9 mouse cellular contexts compared by ENCODE assay signal in the genomic region with DNA sequence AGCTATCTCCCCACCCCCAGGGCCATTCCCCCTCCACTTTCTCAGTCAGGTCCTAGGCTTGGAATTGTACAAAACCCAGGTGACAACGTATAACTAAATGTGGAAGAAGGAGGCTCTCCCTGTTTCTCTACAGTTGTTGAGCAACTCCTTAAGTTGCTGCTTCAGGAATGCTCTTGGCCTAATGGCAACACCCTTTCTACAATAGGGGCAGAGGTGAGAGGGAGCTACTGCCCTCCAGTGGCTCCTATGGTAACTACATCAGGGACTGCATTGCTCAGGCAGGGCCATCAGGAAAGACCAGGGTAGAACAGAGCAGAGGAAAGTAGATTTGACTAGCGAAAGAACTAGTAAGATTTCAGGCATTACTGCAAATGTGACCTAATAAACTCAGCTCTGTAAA. TPM values are rescaled to one million over a fixed set of nuclear protein-coding genes. Genes with fewer than 3 reads are reported as not detected.
DNase-seq lines count a peak whose midpoint lies in the region; ATAC-seq and TF ChIP-seq lines count a peak whose summit lies in the region.
"Had no signal": no experiment of that assay in that cellular context is flagged by ENCODE, and none has a peak within 500 bp of the region (broad histone marks: within the 10 kb centered on the region; RNA-seq: fewer than 3 reads in every experiment).

No protein-coding gene starts in this region.

- H3K9ac ChIP-seq in limb, embryonic 11.5 days (ENCODE audit: low read length) = no peak overlapping the region
- H3K9ac ChIP-seq: neural tube, embryonic 13.5 days had no signal

- no peaks in the 10 kb centered on the region for H3K36me3 ChIP-seq in limb, embryonic 11.5 days (ENCODE audit: control insufficient read depth, insufficient read depth, low read length)
- H3K36me3 ChIP-seq: neural tube, embryonic 13.5 days had no signal

- H3K4me1 ChIP-seq in limb, embryonic 11.5 days (ENCODE audit: control insufficient read depth, insufficient read depth, low read length) = no peaks in the 10 kb centered on the region

- no peak overlapping the region for H3K4me2 ChIP-seq in limb, embryonic 11.5 days (ENCODE audit: low read depth, severe bottlenecking)
- H3K4me2 ChIP-seq: neural tube, embryonic 13.5 days had no signal

- H3K4me3 ChIP-seq in left cerebral cortex, adult 2 months = no peak overlapping the region
- no peak overlapping the region for H3K4me3 ChIP-seq in limb, embryonic 11.5 days (ENCODE audit: low read depth, low read length)
- H3K4me3 ChIP-seq: neural tube, embryonic 13.5 days had no signal

- ATAC-seq in limb, embryonic 11.5 days (ENCODE audit: insufficient number of reproducible peaks, low FRiP score, low TSS enrichment, low read depth) = no peak

- 54% methylated on average over 2 of the region's 2 CpGs for WGBS in limb, embryonic 11.5 days

- no peaks in the 10 kb centered on the region for H3K27me3 ChIP-seq in limb, embryonic 11.5 days (ENCODE audit: control insufficient read depth, insufficient read depth, low read length)
- H3K27me3 ChIP-seq: neural tube, embryonic 13.5 days had no signal

- H3K9me3 ChIP-seq in limb, embryonic 11.5 days (ENCODE audit: control insufficient read depth, low read length) = no peaks in the 10 kb centered on the region
- H3K9me3 ChIP-seq: neural tube, embryonic 13.5 days had no signal

- no peak overlapping the region for H3K27ac ChIP-seq in left cerebral cortex, adult 2 months
- H3K27ac ChIP-seq in limb, embryonic 11.5 days (replicated peaks; ENCODE audit: low read depth, low read length) = no peak overlapping the region
- H3K27ac ChIP-seq: neural tube, embryonic 13.5 days had no signal

- intact Hi-C loops in left cerebral cortex, adult 2 months (cut with DNase I) = no loop called here

- TF ChIP-seq CTCF in left cerebral cortex, adult 2 months (IDR thresholded peaks at IDR 0.05) = peak; percentile 69

- DNase-seq in left cerebral cortex, adult 2 months (ENCODE audit: extremely low spot score in 1 of 2, low spot score in 2 of 2) = peak; percentile 23 to 41
- no peak for DNase-seq in left cerebral cortex, adult 11 months (ENCODE audit: low spot score)
- peak; percentile 84 for DNase-seq in adrenal gland, adult 2 months
- DNase-seq in embryo, embryonic 11 days = peak; percentile 68
- DNase-seq in heart, postnatal 4 days = peak; percentile 86
- peak; percentile 82 for DNase-seq in limb, embryonic 11.5 days (ENCODE audit: low spot score)
- DNase-seq in natural killer cell, adult 2 months (ENCODE audit: low spot score in 2 of 2) = peak; percentile 53 to 78
- peak; percentile 77 to 84 for DNase-seq in thymus, postnatal 36 days

RNA-seq across cellular contexts. Expression of a gene that starts 28.8 kb away (rescaled TPM):
- 10 to 100 TPM; 17.3 to 19.3 TPM for total RNA-seq in left cerebral cortex, adult 2 months (2021)
- 10 to 100 TPM; 29.3 to 33.2 TPM for total RNA-seq in adrenal gland, adult 2 months (2021)
- 2.4 and 3.1 TPM in 2 replicates for polyA plus RNA-seq in adrenal gland, adult 2 months (2012; rRNA removed)
- 10 to 100 TPM; 17.6 to 19.2 TPM for total RNA-seq in heart, postnatal 4 days (2021)
- 40.2 and 43.8 TPM in 2 replicates for polyA plus RNA-seq in limb, embryonic 11.5 days (2014; fragmentation: Nextera tagmentation; extraction: Ambion mirVana)
